ENCODE assay signal across 11 mouse cellular contexts in genomic region chr5:64816290-64816973, GRCm38 (mm10). TPM values are rescaled to one million over a fixed set of nuclear protein-coding genes. Genes with fewer than 3 reads are reported as not detected.
DNase-seq lines count a peak whose midpoint lies in the region; ATAC-seq and TF ChIP-seq lines count a peak whose summit lies in the region.
"Had no signal": no experiment of that assay in that cellular context is flagged by ENCODE, and none has a peak within 500 bp of the region (broad histone marks: within the 10 kb centered on the region; RNA-seq: fewer than 3 reads in every experiment).

No protein-coding gene starts in this region.

- H3K36me3 ChIP-seq in heart, adult 2 months (ENCODE audit: control insufficient read depth, insufficient read depth, low read length), result peaks cover 42% of the 10 kb centered on the region
- H3K36me3 ChIP-seq in liver, embryonic 12.5 days, result peaks cover 79% of the 10 kb centered on the region
- H3K36me3 ChIP-seq in liver, embryonic 11.5 days (ENCODE audit: control insufficient read depth, insufficient read depth, low read length), result peaks cover 41% of the 10 kb centered on the region
- H3K36me3 ChIP-seq in embryonic facial prominence, embryonic 13.5 days, result peaks cover 42% of the 10 kb centered on the region
- peaks cover 33% of the 10 kb centered on the region for H3K36me3 ChIP-seq in stomach, embryonic 14.5 days (ENCODE audit: control insufficient read depth, insufficient read depth, low read length)

- H3K4me1 ChIP-seq in heart, adult 2 months (ENCODE audit: control insufficient read depth, insufficient read depth, low read length), result peaks cover 37% of the 10 kb centered on the region
- peaks cover 86% of the 10 kb centered on the region for H3K4me1 ChIP-seq in liver, embryonic 12.5 days
- H3K4me1 ChIP-seq in liver, embryonic 11.5 days (replicated peaks; ENCODE audit: control insufficient read depth, insufficient read depth, low read length), result peaks cover 34% of the 10 kb centered on the region
- peaks cover 40% of the 10 kb centered on the region for H3K4me1 ChIP-seq in embryonic facial prominence, embryonic 13.5 days
- H3K4me1 ChIP-seq in stomach, embryonic 14.5 days (ENCODE audit: control insufficient read depth, insufficient read depth, low read length), result peaks cover 41% of the 10 kb centered on the region

- H3K27me3 ChIP-seq in heart, adult 2 months (ENCODE audit: control insufficient read depth, insufficient read depth, low read length), result no peaks in the 10 kb centered on the region
- H3K27me3 ChIP-seq in liver, embryonic 12.5 days (replicated peaks), result no peaks in the 10 kb centered on the region
- H3K27me3 ChIP-seq in liver, embryonic 11.5 days (replicated peaks; ENCODE audit: control insufficient read depth, insufficient read depth, low read length), result no peaks in the 10 kb centered on the region
- no peaks in the 10 kb centered on the region for H3K27me3 ChIP-seq in embryonic facial prominence, embryonic 13.5 days
- no peaks in the 10 kb centered on the region for H3K27me3 ChIP-seq in stomach, embryonic 14.5 days (ENCODE audit: control insufficient read depth, insufficient read depth, low read length)
- H3K27me3 ChIP-seq: megakaryocyte, embryonic 14.5 days had no signal

- intact Hi-C loops in heart, adult 2 months (cut with DNase I), result no loop called here

- no peak for TF ChIP-seq POLR2A in heart, adult 2 months (IDR thresholded peaks at IDR 0.05; ENCODE audit: insufficient read depth, low read depth, low read length)

- no peak for TF ChIP-seq CTCF in heart, adult 2 months (IDR thresholded peaks at IDR 0.05)

- H3K79me2 ChIP-seq in heart, adult 2 months (replicated peaks; ENCODE audit: control insufficient read depth, insufficient read depth, low read length), result peaks cover 14% of the 10 kb centered on the region

- H3K27ac ChIP-seq in heart, adult 2 months, result peak overlapping the region; percentile 8
- 0 out of 2 replicates have a peak overlapping the region, but pooled peaks have one; percentile 34 for H3K27ac ChIP-seq in liver, embryonic 12.5 days
- H3K27ac ChIP-seq in liver, embryonic 11.5 days (ENCODE audit: low read depth, low read length), result no peak overlapping the region; the same call in 1 of the 2 replicates
- peak overlapping the region; percentile 40 for H3K27ac ChIP-seq in embryonic facial prominence, embryonic 13.5 days
- H3K27ac ChIP-seq in stomach, embryonic 14.5 days (ENCODE audit: low read length), result peak overlapping the region; percentile 73
- H3K27ac ChIP-seq: hindbrain, embryonic 14.5 days had no signal

- no peak for TF ChIP-seq EP300 in heart, adult 2 months (IDR thresholded peaks at IDR 0.05; ENCODE audit: insufficient read depth, low read depth, low read length)

- H3K4me3 ChIP-seq in heart, adult 2 months, result no peak overlapping the region
- no peak overlapping the region for H3K4me3 ChIP-seq in liver, embryonic 12.5 days
- no peak overlapping the region for H3K4me3 ChIP-seq in liver, embryonic 11.5 days (ENCODE audit: low read depth, low read length)
- no peak overlapping the region for H3K4me3 ChIP-seq in embryonic facial prominence, embryonic 13.5 days
- no peak overlapping the region for H3K4me3 ChIP-seq in stomach, embryonic 14.5 days (ENCODE audit: low read depth, low read length)
- H3K4me3 ChIP-seq: megakaryocyte, embryonic 14.5 days had no signal

- peak overlapping the region; percentile 33; the same call in 1 of the 2 replicates for H3K9ac ChIP-seq in heart, adult 2 months (ENCODE audit: low read depth, low read length)
- H3K9ac ChIP-seq in liver, embryonic 12.5 days, result no peak overlapping the region
- no peak overlapping the region for H3K9ac ChIP-seq in liver, embryonic 11.5 days (ENCODE audit: low read depth, low read length)
- H3K9ac ChIP-seq in embryonic facial prominence, embryonic 13.5 days, result peak overlapping the region; percentile 21; the same call in 1 of the 2 replicates
- no peak overlapping the region for H3K9ac ChIP-seq in stomach, embryonic 14.5 days (replicated peaks; ENCODE audit: low read depth, low read length)
- H3K9ac ChIP-seq: hindbrain, embryonic 14.5 days had no signal

- no peak overlapping the region for H3K4me2 ChIP-seq in liver, embryonic 12.5 days
- no peak overlapping the region for H3K4me2 ChIP-seq in liver, embryonic 11.5 days
- no peak overlapping the region for H3K4me2 ChIP-seq in embryonic facial prominence, embryonic 13.5 days
- H3K4me2 ChIP-seq in stomach, embryonic 14.5 days (replicated peaks; ENCODE audit: low read depth, low read length), result no peak overlapping the region
- H3K4me2 ChIP-seq: hindbrain, embryonic 14.5 days had no signal

- peak in 1 of 2 experiments; percentile 26 for DNase-seq in heart, adult 2 months
- no peak for DNase-seq in heart, postnatal 4 days
- DNase-seq in liver, embryonic 11.5 days (ENCODE audit: low spot score), result no peak
- DNase-seq in right cerebral cortex, postnatal 4 days, result no peak
- DNase-seq: gastrocnemius, postnatal 10 days; thymus, adult 18-20 months had no signal

- ATAC-seq in liver, embryonic 12.5 days, result no peak
- no peak for ATAC-seq in liver, embryonic 11.5 days (replicated peaks; ENCODE audit: low FRiP score)
- no peak for ATAC-seq in embryonic facial prominence, embryonic 13.5 days (ENCODE audit: insufficient number of reproducible peaks, insufficient read depth, low FRiP score, low TSS enrichment, low read depth)
- peak; percentile 51; the same call in 1 of the 2 replicates for ATAC-seq in stomach, embryonic 14.5 days (ENCODE audit: insufficient number of reproducible peaks, insufficient read depth, low FRiP score, low read depth)

- no peaks in the 10 kb centered on the region for H3K9me3 ChIP-seq in liver, embryonic 12.5 days (replicated peaks)
- H3K9me3 ChIP-seq in liver, embryonic 11.5 days (ENCODE audit: control insufficient read depth, low read length), result no peaks in the 10 kb centered on the region
- no peaks in the 10 kb centered on the region for H3K9me3 ChIP-seq in embryonic facial prominence, embryonic 13.5 days
- H3K9me3 ChIP-seq in stomach, embryonic 14.5 days (ENCODE audit: control insufficient read depth, low read depth, low read length), result no peaks in the 10 kb centered on the region
- H3K9me3 ChIP-seq: megakaryocyte, embryonic 14.5 days had no signal

- WGBS in heart, adult 2 months, result 42% methylated on average over 15 of the region's 15 CpGs
- WGBS in liver, embryonic 12.5 days (ENCODE audit: insufficient replicate concordance), result 71% methylated on average over 15 of the region's 15 CpGs
- WGBS in liver, embryonic 11.5 days, result 67% methylated on average over 15 of the region's 15 CpGs
- WGBS in embryonic facial prominence, embryonic 13.5 days, result 65% methylated on average over 15 of the region's 15 CpGs
- WGBS in stomach, embryonic 14.5 days, result 38% methylated on average over 15 of the region's 15 CpGs

RNA-seq across cellular contexts. Expression of gene Klf3, which starts 13.2 kb away (rescaled TPM):
- 10 to 100 TPM; 41.4 to 46.6 TPM for total RNA-seq in heart, adult 2 months (2021)
- 34.3 and 41.8 TPM in 2 replicates for polyA plus RNA-seq in heart, adult 2 months (2012; rRNA removed)
- total RNA-seq in heart, postnatal 4 days (2021), result 10 to 100 TPM; 73.2 to 76.3 TPM
- 91.2 and 105 TPM in 2 replicates for polyA plus RNA-seq in liver, embryonic 12.5 days (2016; fragmentation: Nextera tagmentation; extraction: Ambion mirVana)
- polyA plus RNA-seq in liver, embryonic 11.5 days (2014; fragmentation: Nextera tagmentation; extraction: Ambion mirVana), result 66.9 and 68.7 TPM in 2 replicates
- polyA plus RNA-seq in embryonic facial prominence, embryonic 13.5 days (2015; fragmentation: Nextera tagmentation; extraction: Ambion mirVana), result 58.2 and 58.3 TPM in 2 replicates
- 106 and 115 TPM in 2 replicates for polyA plus RNA-seq in stomach, embryonic 14.5 days (2014; fragmentation: Nextera tagmentation; extraction: Ambion mirVana)

Comparison
In these comparisons a context has a peak if more than half of its experiments do, and no peak if none do; other contexts are left out.
1. H3K9ac ChIP-seq: peak in heart, adult 2 months (single experiment) and embryonic facial prominence, embryonic 13.5 days (single experiment); none in liver, embryonic 12.5 days (single experiment), liver, embryonic 11.5 days (single experiment) and stomach, embryonic 14.5 days (single experiment).